Mouse (Mus musculus) inflammation-experienced regulatory T-cells, adult 16 weeks (primary cell): ENCODE results near the gene Ankrd36. TPM values are rescaled to one million over a fixed set of nuclear protein-coding genes. Genes with fewer than 3 reads are reported as not detected.

ENCODE experiments used
- polyA plus RNA-seq: library from polyadenylated mRNA; unstranded; fragments of 100-300 nt; shearing (Covaris generic); gene quantifications from one replicate; pipeline ENCODE4 v1.2.1, GENCODE M21; 2017

The Ankrd36 gene
- not detected for polyA plus RNA-seq

GRCm38 (mm10) chr11:5569474-5569873, at the start of gene Ankrd36:
Gene Ankrd36, plus strand, starts transcription at chr11:5569684.

GRCm38 (mm10) chr11:5520412-5521265, 48.8 kb upstream of the Ankrd36 start, which contains the start of gene Xbp1:
Gene Xbp1, plus strand, starts transcription at chr11:5520659.

GRCm38 (mm10) chr11:5541799-5542481, 27.5 kb upstream of the Ankrd36 start, which contains the start of gene Ccdc117:
Gene Ccdc117, minus strand, starts transcription at chr11:5542187.

DNA sequence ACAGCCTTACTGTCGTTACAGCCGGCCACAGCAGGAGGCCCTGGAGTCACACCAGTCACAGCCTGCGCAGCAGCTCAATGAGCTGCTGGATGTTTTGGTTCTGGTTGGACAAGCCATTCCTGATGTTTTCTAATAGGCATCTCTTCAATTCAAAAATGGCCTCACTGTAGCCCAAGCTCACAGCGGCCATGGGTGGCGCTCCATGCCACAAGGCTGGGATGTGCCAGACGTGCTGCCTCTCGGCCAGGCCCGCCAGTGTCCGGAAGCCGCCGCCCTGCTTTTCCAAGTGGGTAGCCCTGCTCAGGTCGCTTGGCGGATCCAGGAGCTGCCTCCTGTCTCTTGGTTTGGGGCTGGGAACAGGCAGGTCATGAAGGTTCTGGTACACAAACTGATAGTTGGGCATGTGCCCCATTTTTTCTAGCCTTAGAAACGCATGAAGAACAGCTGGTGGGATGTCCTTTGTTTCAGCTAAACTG, 146.2 kb downstream of the Ankrd36 start, which contains the start of gene Mrps24:
Mrps24 (minus strand) TSS at position 51 of the 476 bp plus-strand sequence.

Other genes with a start within 250 kb of the Ankrd36 start
- gene Znrf3, start 124.8 kb upstream of the Ankrd36 start, polyA plus RNA-seq = 3.7 TPM
- gene Xbp1, start 49.0 kb upstream of the Ankrd36 start, polyA plus RNA-seq = 64.2 TPM
- gene Ccdc117, start 27.5 kb upstream of the Ankrd36 start, polyA plus RNA-seq = 5.8 TPM
- 43.5 TPM for gene Mrps24, start 146.0 kb downstream of the Ankrd36 start, polyA plus RNA-seq
- gene Urgcp, start 192.7 kb downstream of the Ankrd36 start, polyA plus RNA-seq = 40.8 TPM
- 306 TPM for gene Dbnl, start 218.8 kb downstream of the Ankrd36 start, polyA plus RNA-seq
- 5.1 TPM for gene Pgam2, start 234.0 kb downstream of the Ankrd36 start, polyA plus RNA-seq